Mouse (Mus musculus) kidney, adult 2 months (tissue): ENCODE measurements around the gene Ttc19. TPM values are rescaled to one million over a fixed set of nuclear protein-coding genes. Genes with fewer than 3 reads are reported as not detected.
A peak's percentile ranks its signal among the peaks of the same experiment; 100 is the strongest.
"Not testable (repeated sequence)": the region's sequence is repeated elsewhere in the genome, so short reads cannot be mapped to it uniquely, and the experiment has no call there.

Experiments used
- DNase-seq: peaks from one replicate; pipeline ENCODE4 v3.0.0; 2021
- H3K27ac ChIP-seq: fragments of 200-500 bp; 2 replicates; pipeline ENCODE4 v1.5.1; 2012; ENCODE audit warnings: low read depth, low read length, control low read depth, inconsistent platforms; ENCODE audit not compliant: insufficient read depth
- H3K27me3 ChIP-seq: fragments of 200-500 bp; replicated peaks from 2 replicates; pipeline ENCODE4 v1.6.1; 2012; ENCODE audit warnings: mild to moderate bottlenecking, moderate library complexity, low read length, inconsistent platforms; ENCODE audit not compliant: control insufficient read depth, insufficient read depth
- H3K36me3 ChIP-seq: fragments of 200-500 bp; 2 replicates; pipeline ENCODE4 v1.6.1; 2012; ENCODE audit warnings: mild to moderate bottlenecking, moderate library complexity, low read length, inconsistent platforms; ENCODE audit not compliant: control insufficient read depth, insufficient read depth
- H3K4me1 ChIP-seq: fragments of 200-500 bp; 2 replicates; pipeline ENCODE4 v1.6.1; 2011; ENCODE audit warnings: low read length; ENCODE audit not compliant: control insufficient read depth, insufficient read depth
- H3K4me3 ChIP-seq: fragments of 200-500 bp; 2 replicates; pipeline ENCODE4 v1.5.1; 2011; ENCODE audit warnings: mild to moderate bottlenecking, low read depth, low read length, control low read depth; ENCODE audit not compliant: insufficient read depth
- CTCF ChIP-seq: fragments of 200-500 bp; conservative IDR thresholded peaks from 2 replicates; pipeline ENCODE4 v1.5.1; 2011; ENCODE audit warnings: low read depth, mild to moderate bottlenecking, control low read depth, low read length, moderate library complexity, mixed read lengths; ENCODE audit not compliant: insufficient read depth, insufficient read length
- POLR2A ChIP-seq: fragments of 200-500 bp; IDR thresholded peaks from one replicate; pipeline ENCODE4 v1.6.1; 2011; ENCODE audit warnings: low read depth, low read length, control low read depth
- WGBS: fragments of 180-500 bp; shearing (Covaris S2); methylation state at CpG from one replicate; pipeline ENCODE4 v1.1.7; 2018; 5-methylcytosine and 5-hydroxymethylcytosine counted together
- polyA plus RNA-seq: library from polyadenylated mRNA; depleted of rRNA; stranded (reverse); fragments of >200 nt; gene quantifications from 2 replicates; pipeline ENCODE4 v1.2.3, GENCODE M21; 2012

The Ttc19 gene
- polyA plus RNA-seq, 1 experiment: 10.1 TPM

DNA sequence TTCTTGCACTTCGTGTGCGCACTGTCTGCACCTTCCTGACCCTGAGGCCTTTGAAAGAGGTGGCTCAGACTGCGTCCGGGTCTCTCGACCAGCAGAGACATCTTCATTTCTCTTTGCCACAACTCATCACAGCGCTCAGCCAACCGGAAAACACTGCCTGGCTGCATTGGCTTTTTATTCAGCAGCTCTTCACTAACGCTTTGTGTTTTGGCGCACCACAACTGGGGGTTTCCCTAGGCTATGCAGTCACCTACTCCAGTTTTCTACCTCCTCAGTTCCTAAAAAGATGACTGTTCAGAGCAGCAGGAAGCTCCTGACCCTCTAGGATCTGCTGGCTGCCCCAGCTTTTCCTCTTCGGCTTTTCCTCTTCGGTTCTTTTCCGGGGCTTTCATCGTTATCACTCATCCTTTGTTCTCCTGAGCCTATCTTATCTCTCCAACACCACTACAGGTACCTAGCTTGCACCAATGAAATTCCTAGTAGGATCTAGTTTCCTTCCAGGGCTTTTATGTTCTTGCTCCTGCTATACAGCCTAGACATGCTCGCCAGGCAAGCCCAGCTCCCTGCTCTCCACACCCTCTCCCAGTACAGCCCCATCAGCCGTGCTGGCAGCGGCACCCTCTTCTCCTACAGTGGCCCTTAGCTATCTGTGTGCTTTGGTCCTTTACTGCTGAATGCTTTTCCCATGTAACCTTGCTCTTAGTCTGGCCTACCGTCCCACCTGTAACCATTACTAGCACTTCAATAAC lies 14.6 kb upstream of the Ttc19 start:
- Histone ChIP-seq H3K4me3 (no peak overlapping the region), H3K27ac (no peak overlapping the region), H3K36me3 (no peaks in the 10 kb centered on the region), H3K27me3 (no peaks in the 10 kb centered on the region), H3K4me1 (no peaks in the 10 kb centered on the region)
- 81% methylated on average over 17 of the region's 17 CpGs for WGBS
- no peak for TF ChIP-seq CTCF
- TF ChIP-seq POLR2A: no peak
- no peak for DNase-seq

GRCm38 (mm10) chr11:62268381-62268780 lies 12.9 kb upstream of the Ttc19 start:
- no peak overlapping the region for H3K4me3 ChIP-seq
- WGBS: 73% methylated on average over 8 of the region's 8 CpGs
- no peaks in the 10 kb centered on the region for H3K4me1 ChIP-seq
- H3K36me3 ChIP-seq: no peaks in the 10 kb centered on the region
- no peaks in the 10 kb centered on the region for H3K27me3 ChIP-seq
- H3K27ac ChIP-seq: no peak overlapping the region
- TF ChIP-seq POLR2A: no peak
- TF ChIP-seq CTCF: no peak
- DNase-seq: no peak

DNA sequence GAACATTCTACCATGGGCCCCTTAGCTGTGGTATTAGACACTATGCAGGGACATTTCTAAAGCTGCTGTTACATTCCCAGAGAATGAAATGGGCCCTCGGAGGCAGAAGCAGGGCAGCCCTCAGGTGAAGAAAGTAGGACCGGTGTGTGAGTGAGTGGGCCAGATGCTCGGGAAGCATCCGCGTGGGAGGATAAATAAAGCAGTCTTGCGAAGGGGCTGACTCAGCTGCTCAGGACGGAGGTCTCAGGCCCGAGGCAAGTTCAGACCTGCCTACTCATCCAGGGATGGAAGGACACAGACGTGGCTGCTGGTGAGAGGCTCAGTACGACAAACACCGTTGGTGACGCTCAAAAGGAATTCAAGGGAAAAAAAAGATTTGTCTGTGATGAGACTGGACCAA lies 12.2 kb upstream of the Ttc19 start:
- WGBS: 81% methylated on average over 12 of the region's 12 CpGs
- Histone ChIP-seq H3K4me3 (no peak overlapping the region), H3K4me1 (no peaks in the 10 kb centered on the region), H3K27me3 (no peaks in the 10 kb centered on the region), H3K36me3 (no peaks in the 10 kb centered on the region), H3K27ac (no peak overlapping the region)
- TF ChIP-seq CTCF (no peak), POLR2A (no peak)
- no peak for DNase-seq

DNA sequence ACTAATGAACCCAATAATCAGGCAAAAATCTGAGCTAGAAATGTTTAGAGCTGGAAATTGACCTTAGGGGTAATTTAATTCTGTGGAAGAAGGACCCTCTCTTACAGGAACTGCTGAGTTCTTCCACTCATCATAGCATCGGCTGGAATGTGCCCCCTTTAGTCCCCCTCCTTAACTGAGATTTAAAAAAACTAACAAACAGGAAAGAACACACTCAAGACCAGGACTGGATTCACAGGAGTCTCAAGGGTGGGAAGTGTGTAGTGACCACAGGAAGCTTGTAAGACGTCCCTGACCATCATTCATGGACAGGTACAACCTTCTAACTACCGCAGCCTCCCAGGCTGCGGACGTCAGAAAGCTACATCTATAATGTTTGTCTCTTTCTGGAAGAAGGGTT lies 10.4 kb upstream of the Ttc19 start:
- H3K4me1 ChIP-seq: no peaks in the 10 kb centered on the region
- TF ChIP-seq CTCF (no peak), POLR2A (no peak)
- no peaks in the 10 kb centered on the region for H3K27me3 ChIP-seq
- H3K4me3 ChIP-seq: no peak overlapping the region
- DNase-seq: no peak
- H3K27ac ChIP-seq: no peak overlapping the region
- H3K36me3 ChIP-seq: no peaks in the 10 kb centered on the region
- WGBS: 66% methylated on average over 5 of the region's 5 CpGs

- TF ChIP-seq CTCF (no peak), POLR2A (no peak)
- WGBS: 67% methylated on average over 8 of the region's 8 CpGs
- no peaks in the 10 kb centered on the region for H3K36me3 ChIP-seq
Observed at GRCm38 (mm10) chr11:62277086-62277485, 4.2 kb upstream of the Ttc19 start.

GRCm38 (mm10) chr11:62278027-62278426 lies 3.2 kb upstream of the Ttc19 start:
- no peak overlapping the region for H3K4me3 ChIP-seq

More at GRCm38 (mm10) chr11:62277086-62277485, 4.2 kb upstream of the Ttc19 start:
- no peak for DNase-seq
- Histone ChIP-seq H3K4me1 (peaks cover 3% of the 10 kb centered on the region; the same call in 1 of the 2 replicates), H3K27me3 (no peaks in the 10 kb centered on the region), H3K4me3 (no peak overlapping the region), H3K27ac (no peak overlapping the region)

GRCm38 (mm10) chr11:62281601-62281997 lies 326 bp downstream of the Ttc19 start:
- H3K4me3 ChIP-seq: peak overlapping the region; percentile 95
- H3K4me1 ChIP-seq: peaks cover 3% of the 10 kb centered on the region; the same call in 1 of the 2 replicates
- H3K36me3 ChIP-seq: no peaks in the 10 kb centered on the region; the same call in 1 of the 2 replicates
- TF ChIP-seq POLR2A: no peak
- TF ChIP-seq CTCF: no peak
- H3K27ac ChIP-seq: peak overlapping the region; percentile 94
- H3K27me3 ChIP-seq: no peaks in the 10 kb centered on the region
- DNase-seq: no peak
- 1% methylated on average over 56 of the region's 57 CpGs for WGBS

More at GRCm38 (mm10) chr11:62278027-62278426, 3.2 kb upstream of the Ttc19 start:
- WGBS: 23% methylated on average over 5 of the region's 5 CpGs
- TF ChIP-seq POLR2A: no peak
- peak; percentile 81 for TF ChIP-seq CTCF
- no peaks in the 10 kb centered on the region for H3K36me3 ChIP-seq
- no peak overlapping the region for H3K27ac ChIP-seq
- DNase-seq: peak; percentile 79
- no peaks in the 10 kb centered on the region for H3K27me3 ChIP-seq
- H3K4me1 ChIP-seq: peaks cover 3% of the 10 kb centered on the region; the same call in 1 of the 2 replicates

DNA sequence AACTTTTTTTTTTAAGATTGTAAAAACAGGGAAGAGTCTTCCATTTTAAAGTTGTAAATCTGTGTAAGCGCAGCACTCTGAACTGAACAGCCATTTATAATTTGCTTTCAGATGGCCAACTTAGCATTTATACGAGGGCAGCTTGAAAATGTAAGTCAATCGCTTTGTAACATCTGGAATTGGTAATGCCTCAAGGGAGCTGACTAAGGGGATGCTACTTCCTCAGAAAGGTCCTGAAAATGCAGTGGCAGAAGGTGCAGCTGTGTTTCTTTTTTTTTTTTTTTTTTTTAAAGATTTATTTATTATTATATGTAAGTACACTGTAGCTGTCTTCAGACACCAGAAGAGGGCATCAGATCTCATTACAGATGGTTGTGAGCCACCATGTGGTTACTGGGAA lies 2.7 kb downstream of the Ttc19 start:
- H3K4me1 ChIP-seq, H3K36me3 ChIP-seq, H3K27me3 ChIP-seq, DNase-seq, H3K4me3 ChIP-seq, H3K27ac ChIP-seq: not testable (repeated sequence)
- WGBS: 90% methylated on average over 3 of the region's 3 CpGs
